Mouse (Mus musculus) liver, embryonic 16.5 days (tissue): ENCODE results near the gene Mef2d. TPM values are rescaled to one million over a fixed set of nuclear protein-coding genes. Genes with fewer than 3 reads are reported as not detected.

Experiments
- ATAC-seq: fragments of 200-750 bp; cut with Nextera tagmentation; 2 replicates; pipeline ENCODE4 v1.8.0; 2017; ENCODE audit warnings: low read depth, mild to moderate bottlenecking, moderate number of reproducible peaks, moderate library complexity
- H3K27ac ChIP-seq: fragments of 300-500 bp; sonication (generic); 2 replicates; pipeline ENCODE4 v1.5.1; 2014; ENCODE audit warnings: mild to moderate bottlenecking, low read length
- H3K27me3 ChIP-seq: fragments of 300-500 bp; sonication (generic); 2 replicates; pipeline ENCODE4 v1.6.1; 2014; ENCODE audit warnings: low read depth, low read length, mixed read lengths; ENCODE audit not compliant: control insufficient read depth, insufficient read depth
- H3K36me3 ChIP-seq: fragments of 300-500 bp; sonication (generic); 2 replicates; pipeline ENCODE4 v1.6.1; 2014; ENCODE audit warnings: mild to moderate bottlenecking; ENCODE audit not compliant: control insufficient read depth, insufficient read depth
- H3K4me1 ChIP-seq: fragments of 300-500 bp; sonication (generic); 2 replicates; pipeline ENCODE4 v1.6.1; 2014; ENCODE audit warnings: low read depth, low read length, mixed read lengths; ENCODE audit not compliant: control insufficient read depth
- H3K4me2 ChIP-seq: fragments of 300-500 bp; sonication (generic); 2 replicates; pipeline ENCODE4 v1.6.1; 2014; ENCODE audit warnings: low read depth, low read length, mixed read lengths
- H3K4me3 ChIP-seq: fragments of 300-500 bp; sonication (generic); 2 replicates; pipeline ENCODE4 v1.5.1; 2014; ENCODE audit warnings: low read depth, mild to moderate bottlenecking, low read length
- H3K9ac ChIP-seq: fragments of 300-500 bp; sonication (generic); 2 replicates; pipeline ENCODE4 v1.6.1; 2014; ENCODE audit warnings: low read depth, low read length
- H3K9me3 ChIP-seq: fragments of 300-500 bp; sonication (generic); replicated peaks from 2 replicates; pipeline ENCODE4 v1.6.1; 2016; ENCODE audit warnings: low read length; ENCODE audit not compliant: control insufficient read depth
- WGBS: fragments of 180-500 bp; shearing (Covaris S2); extraction: QIAGEN DNeasy Blood & Tissue Kit; methylation state at CpG from one replicate; pipeline ENCODE4 v1.1.7; 2014; ENCODE audit not compliant: insufficient replicate concordance; 5-methylcytosine and 5-hydroxymethylcytosine counted together
- polyA plus RNA-seq: library from polyadenylated mRNA; unstranded; fragments of >200 nt; fragmentation: Nextera tagmentation; extraction: Ambion mirVana; gene quantifications from 2 replicates; pipeline ENCODE4 v1.2.1, GENCODE M21; 2015

Mef2d gene
- polyA plus RNA-seq, 1 experiment from 2014 or later: 7.9 TPM

DNA sequence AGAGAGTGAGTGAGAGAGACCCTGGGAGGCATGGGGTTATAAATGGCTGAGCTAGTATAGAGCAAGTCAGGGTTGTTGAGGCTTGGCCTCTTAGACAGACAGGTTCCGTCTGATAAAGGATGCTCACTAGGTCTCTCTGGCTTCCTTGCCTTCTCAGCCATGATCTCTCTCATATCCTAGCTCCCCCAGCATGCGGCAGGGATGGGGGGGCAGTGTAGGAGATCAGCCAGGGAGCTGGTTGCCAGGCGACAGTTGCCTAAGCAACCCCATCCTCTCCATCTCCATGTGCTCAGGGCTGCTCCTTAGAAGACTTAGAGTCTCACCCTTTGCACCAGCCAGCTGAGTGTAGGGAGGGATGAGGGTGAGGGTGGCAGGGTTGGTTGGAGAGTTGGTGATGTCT lies 9.9 kb downstream of the Mef2d start:
- Histone ChIP-seq H3K36me3 (peaks cover 13% of the 10 kb centered on the region), H3K9me3 (no peaks in the 10 kb centered on the region), H3K27ac (no peak overlapping the region), H3K4me3 (no peak overlapping the region), H3K4me1 (peaks cover 49% of the 10 kb centered on the region), H3K27me3 (no peaks in the 10 kb centered on the region), H3K4me2 (no peak overlapping the region), H3K9ac (no peak overlapping the region)
- WGBS: 61% methylated on average over 3 of the region's 3 CpGs
- ATAC-seq: no peak

DNA sequence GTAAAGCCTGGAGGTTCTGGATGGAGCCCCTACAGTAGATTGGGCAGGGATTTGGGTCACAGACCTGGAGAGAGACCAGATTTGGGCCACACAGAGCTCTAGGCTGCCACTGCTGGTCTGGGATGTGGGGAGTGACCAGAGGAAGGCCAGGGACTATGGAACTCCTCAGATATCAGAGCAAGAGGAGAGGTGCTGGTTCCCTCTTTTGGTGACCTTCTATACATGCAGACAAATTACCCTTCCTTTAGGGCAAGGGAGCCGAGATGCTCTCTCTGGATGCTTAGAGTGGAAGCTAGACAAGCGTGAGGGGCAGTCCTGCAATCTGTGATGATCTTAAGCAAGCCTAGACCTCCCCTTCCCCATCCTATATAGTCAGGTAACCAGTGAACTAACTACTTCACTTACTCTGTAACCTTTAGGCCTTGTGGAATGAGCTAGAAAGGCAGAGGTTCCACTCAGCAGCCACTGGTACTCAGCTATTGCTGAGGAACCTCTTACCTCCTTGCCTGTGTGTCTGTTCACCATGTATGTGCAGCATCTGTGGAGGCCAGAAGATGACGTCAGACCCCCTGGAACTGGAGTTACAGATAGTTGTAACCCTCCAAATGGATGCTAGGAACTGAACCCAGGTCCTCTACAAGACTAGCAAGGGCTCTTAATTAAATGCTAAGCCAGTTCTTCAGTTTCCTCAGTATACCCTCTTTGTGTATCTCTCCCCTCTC lies 11.3 kb downstream of the Mef2d start:
- H3K27ac ChIP-seq: no peak overlapping the region
- WGBS: 46% methylated on average over 3 of the region's 3 CpGs
- peaks cover 35% of the 10 kb centered on the region for H3K4me1 ChIP-seq
- H3K9me3 ChIP-seq: no peaks in the 10 kb centered on the region
- peaks cover 20% of the 10 kb centered on the region for H3K36me3 ChIP-seq
- H3K9ac ChIP-seq: no peak overlapping the region
- no peak overlapping the region for H3K4me2 ChIP-seq
- no peak overlapping the region for H3K4me3 ChIP-seq
- no peak for ATAC-seq
- no peaks in the 10 kb centered on the region for H3K27me3 ChIP-seq

GRCm38 (mm10) chr3:88154236-88154635 lies 12.1 kb downstream of the Mef2d start:
- no peak overlapping the region for H3K4me2 ChIP-seq
- ATAC-seq: no peak
- H3K36me3 ChIP-seq: peaks cover 23% of the 10 kb centered on the region
- H3K4me3 ChIP-seq: no peak overlapping the region
- H3K9ac ChIP-seq: no peak overlapping the region
- H3K4me1 ChIP-seq: peaks cover 27% of the 10 kb centered on the region
- no peaks in the 10 kb centered on the region for H3K9me3 ChIP-seq
- WGBS: 68% methylated on average over 2 of the region's 2 CpGs
- H3K27me3 ChIP-seq: no peaks in the 10 kb centered on the region
- no peak overlapping the region for H3K27ac ChIP-seq

GRCm38 (mm10) chr3:88156817-88157216 lies 14.6 kb downstream of the Mef2d start:
- H3K9me3 ChIP-seq: no peaks in the 10 kb centered on the region
- H3K27me3 ChIP-seq: no peaks in the 10 kb centered on the region
- no peak overlapping the region for H3K4me2 ChIP-seq
- no peak overlapping the region for H3K9ac ChIP-seq
- peaks cover 35% of the 10 kb centered on the region for H3K36me3 ChIP-seq
- ATAC-seq: no peak
- peaks cover 3% of the 10 kb centered on the region for H3K4me1 ChIP-seq
- H3K4me3 ChIP-seq: no peak overlapping the region
- no peak overlapping the region for H3K27ac ChIP-seq

GRCm38 (mm10) chr3:88157771-88158597 lies 15.8 kb downstream of the Mef2d start:
- WGBS: 43% methylated on average over 23 of the region's 23 CpGs
- H3K4me2 ChIP-seq: no peak overlapping the region

GRCm38 (mm10) chr3:88158991-88159390 lies 16.8 kb downstream of the Mef2d start:
- 78% methylated on average over 6 of the region's 6 CpGs for WGBS
- H3K4me3 ChIP-seq: no peak overlapping the region
- H3K27ac ChIP-seq: no peak overlapping the region
- no peaks in the 10 kb centered on the region for H3K27me3 ChIP-seq
- no peak overlapping the region for H3K4me2 ChIP-seq
- no peak for ATAC-seq
- H3K4me1 ChIP-seq: no peaks in the 10 kb centered on the region; the same call in 1 of the 2 replicates
- no peak overlapping the region for H3K9ac ChIP-seq
- no peaks in the 10 kb centered on the region for H3K9me3 ChIP-seq
- H3K36me3 ChIP-seq: peaks cover 47% of the 10 kb centered on the region

More at GRCm38 (mm10) chr3:88157771-88158597, 15.8 kb downstream of the Mef2d start:
- Histone ChIP-seq H3K27ac (no peak overlapping the region), H3K27me3 (no peaks in the 10 kb centered on the region), H3K36me3 (peaks cover 40% of the 10 kb centered on the region), H3K9ac (no peak overlapping the region), H3K4me1 (no peaks in the 10 kb centered on the region; the same call in 1 of the 2 replicates), H3K9me3 (no peaks in the 10 kb centered on the region), H3K4me3 (no peak overlapping the region)
- ATAC-seq: peak; percentile 33; the same call in 1 of the 2 replicates

DNA sequence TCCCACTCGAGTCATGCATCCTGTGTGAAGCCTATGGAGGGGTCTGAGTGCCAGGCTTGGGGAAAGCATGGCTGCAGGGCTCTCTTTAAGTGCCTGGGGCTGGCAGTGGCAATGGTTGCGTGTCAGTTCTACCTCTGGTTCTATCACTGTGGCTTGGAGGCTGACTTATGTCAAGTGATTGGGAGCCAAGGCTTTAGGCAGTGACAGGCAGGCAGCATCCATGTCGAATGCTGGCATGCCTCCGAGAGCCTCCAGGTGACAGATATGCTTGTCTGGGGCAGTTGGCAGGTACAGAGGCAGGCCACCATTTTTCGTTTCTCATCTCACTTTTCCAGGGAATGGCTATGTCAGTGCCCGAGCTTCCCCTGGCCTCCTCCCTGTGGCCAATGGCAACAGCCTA lies 18.7 kb downstream of the Mef2d start:
- no peak overlapping the region for H3K4me2 ChIP-seq
- no peak overlapping the region for H3K4me3 ChIP-seq
- no peak overlapping the region for H3K9ac ChIP-seq
- no peak overlapping the region for H3K27ac ChIP-seq
- no peaks in the 10 kb centered on the region for H3K4me1 ChIP-seq
- no peak for ATAC-seq
- H3K27me3 ChIP-seq: no peaks in the 10 kb centered on the region
- peaks cover 44% of the 10 kb centered on the region for H3K36me3 ChIP-seq
- WGBS: 75% methylated on average over 6 of the region's 6 CpGs
- no peaks in the 10 kb centered on the region for H3K9me3 ChIP-seq

GRCm38 (mm10) chr3:88162259-88162658 lies 20.1 kb downstream of the Mef2d start:
- H3K4me3 ChIP-seq: no peak overlapping the region
- no peak overlapping the region for H3K27ac ChIP-seq
- H3K36me3 ChIP-seq: peaks cover 38% of the 10 kb centered on the region
- 85% methylated on average over 8 of the region's 8 CpGs for WGBS
- H3K27me3 ChIP-seq: no peaks in the 10 kb centered on the region
- H3K9ac ChIP-seq: no peak overlapping the region
- H3K9me3 ChIP-seq: no peaks in the 10 kb centered on the region
- no peak overlapping the region for H3K4me2 ChIP-seq
- H3K4me1 ChIP-seq: no peaks in the 10 kb centered on the region
- no peak for ATAC-seq

DNA sequence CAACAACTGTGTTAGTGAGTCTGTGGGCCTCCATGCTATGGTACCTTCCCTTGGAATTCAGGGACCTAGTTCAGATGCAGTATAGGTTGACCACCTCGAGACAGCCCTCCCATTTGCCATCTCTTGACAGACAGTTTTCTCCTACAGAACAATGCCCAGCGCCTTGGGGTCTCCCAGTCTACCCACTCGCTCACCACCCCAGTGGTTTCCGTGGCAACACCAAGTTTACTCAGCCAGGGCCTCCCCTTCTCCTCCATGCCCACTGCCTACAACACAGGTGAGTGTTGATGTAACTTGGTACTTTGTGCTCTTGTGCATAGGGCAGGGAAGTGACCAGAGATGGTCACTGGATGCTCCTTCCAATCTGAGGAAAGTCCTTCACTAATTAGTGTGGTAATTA lies 20.6 kb downstream of the Mef2d start:
- Histone ChIP-seq H3K9ac (no peak overlapping the region), H3K9me3 (no peaks in the 10 kb centered on the region), H3K4me1 (no peaks in the 10 kb centered on the region), H3K36me3 (peaks cover 41% of the 10 kb centered on the region), H3K27me3 (no peaks in the 10 kb centered on the region), H3K27ac (no peak overlapping the region), H3K4me2 (no peak overlapping the region), H3K4me3 (no peak overlapping the region)
- ATAC-seq: no peak
- 81% methylated on average over 4 of the region's 4 CpGs for WGBS
